Mouse (Mus musculus) mouse embryonic stem cell (cell line): ENCODE measurements around the gene Crmp1.

Experiments used
- in situ Hi-C, 2 experiments: fragments of 300-500 bp; cut with MboI; formaldehyde crosslinking; loops; 1 replicate in 1 of 2; 3 replicates in 1 of 2; pipeline ENCODE4 v1.14.3; 2019 to 2020; ENCODE audit warnings: low sequenced_read_pairs in 2 of 2, low pct_unique_long_range_greater_than_20kb in 1 of 2, mixed read lengths in 1 of 2; ENCODE audit not compliant: unreplicated experiment in 1 of 2

The Crmp1 gene

DNA sequence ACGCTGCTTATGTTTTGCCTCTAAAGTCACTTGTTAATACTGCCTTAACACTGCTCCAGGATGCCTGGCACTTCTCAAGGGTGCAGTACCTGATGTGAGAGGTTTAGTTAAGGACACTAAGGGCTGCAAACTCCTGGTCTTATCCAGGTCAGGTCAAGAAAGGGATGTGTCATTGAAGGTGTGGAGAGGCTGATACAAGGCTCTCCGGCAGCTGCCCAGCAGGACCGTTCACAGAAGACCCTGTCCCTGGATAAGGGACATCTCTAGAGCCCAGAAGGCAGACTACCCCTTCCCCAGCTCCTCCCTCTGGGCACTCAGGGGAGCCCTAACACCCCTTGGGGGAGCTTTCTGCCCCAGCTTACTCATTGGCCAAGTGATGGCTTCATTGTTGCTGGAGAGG, 96.0 kb downstream of the Crmp1 start:
- in situ Hi-C loops = no loop called here

DNA sequence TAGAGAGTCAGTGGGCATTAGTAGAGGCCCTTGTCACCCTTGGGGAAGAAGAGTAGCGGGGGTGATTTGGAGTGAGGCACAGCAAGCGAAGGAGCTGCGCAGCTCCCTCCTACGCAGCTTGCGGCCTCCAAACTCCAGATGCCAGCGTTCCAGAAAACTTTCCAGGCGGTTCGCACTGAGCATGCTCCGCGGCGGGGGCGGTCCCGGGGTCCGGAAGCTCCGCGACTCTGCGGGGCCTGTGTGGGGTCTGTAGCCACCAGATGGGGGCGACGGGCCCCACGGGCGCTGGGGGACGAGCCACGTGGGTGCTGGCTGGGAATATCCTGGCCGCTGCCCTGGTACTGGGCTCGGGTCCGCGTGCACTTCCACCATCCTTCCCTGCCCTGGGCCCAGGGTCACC, 96.5 kb downstream of the Crmp1 start, which contains the start of gene Evc2:
Evc2 (plus strand) TSS at position 212 of the 400 bp plus-strand sequence.
- in situ Hi-C loops = no loop called here
